Mouse (Mus musculus): Measurements from ENCODE around the gene Atg4c. TPM values are rescaled to one million over a fixed set of nuclear protein-coding genes. Genes with fewer than 3 reads are reported as not detected.

Atg4c gene
- total RNA-seq, 2 experiments from 2014 or later = 25.3 to 29.3 TPM

- intact Hi-C loops (cut with DNase I) = loop anchor here (10.0 kb wide), 1 partner anchor 429 kb away; no protein-coding TSS in a partner anchor
- DNase-seq (ENCODE audit: extremely low spot score in 1 of 2, low spot score in 2 of 2) = peak in 1 of 2 experiments; percentile 39
These were observed 41.6 kb downstream of the Atg4c start for GRCm38 (mm10) chr4:99235203-99235856.

- DNase-seq (ENCODE audit: extremely low spot score in 1 of 2, low spot score in 2 of 2) = no peak
- intact Hi-C loops (cut with DNase I) = loop anchor here (10.0 kb wide), 1 partner anchor 426 kb away; no protein-coding TSS in a partner anchor
These were observed 44.6 kb downstream of the Atg4c start for GRCm38 (mm10) chr4:99238305-99238704.

- DNase-seq (ENCODE audit: extremely low spot score in 1 of 2, low spot score in 2 of 2) = no peak
- intact Hi-C loops (cut with DNase I) = no loop called here
These were observed 47.9 kb downstream of the Atg4c start for GRCm38 (mm10) chr4:99241674-99242073.

GRCm38 (mm10) chr4:99249358-99249757, 55.6 kb downstream of the Atg4c start:
- intact Hi-C loops (cut with DNase I) = no loop called here
- DNase-seq (ENCODE audit: extremely low spot score in 1 of 2, low spot score in 2 of 2) = no peak

GRCm38 (mm10) chr4:99249826-99250225, 56.1 kb downstream of the Atg4c start:
- intact Hi-C loops (cut with DNase I) = no loop called here
- DNase-seq (ENCODE audit: extremely low spot score in 1 of 2, low spot score in 2 of 2) = no peak

GRCm38 (mm10) chr4:99252957-99253356, 59.2 kb downstream of the Atg4c start:
- no peak for DNase-seq (ENCODE audit: extremely low spot score in 1 of 2, low spot score in 2 of 2)
- intact Hi-C loops (cut with DNase I) = no loop called here

- DNase-seq (ENCODE audit: extremely low spot score in 1 of 2, low spot score in 2 of 2) = no peak
- intact Hi-C loops (cut with DNase I) = no loop called here
These were observed 69.5 kb downstream of the Atg4c start for GRCm38 (mm10) chr4:99263191-99263590.

- intact Hi-C loops (cut with DNase I) = no loop called here
- no peak for DNase-seq (ENCODE audit: extremely low spot score in 1 of 2, low spot score in 2 of 2)
These were observed 69.9 kb downstream of the Atg4c start for GRCm38 (mm10) chr4:99263663-99264062.

GRCm38 (mm10) chr4:99266843-99267445, 73.2 kb downstream of the Atg4c start:
- peak in 1 of 2 experiments; percentile 5 for DNase-seq (ENCODE audit: extremely low spot score in 1 of 2, low spot score in 2 of 2)
- intact Hi-C loops (cut with DNase I) = no loop called here

- DNase-seq (ENCODE audit: extremely low spot score in 1 of 2, low spot score in 2 of 2) = no peak
- intact Hi-C loops (cut with DNase I) = no loop called here
These were observed 79.1 kb downstream of the Atg4c start for GRCm38 (mm10) chr4:99272860-99273259.

- intact Hi-C loops (cut with DNase I) = no loop called here
- no peak for DNase-seq (ENCODE audit: extremely low spot score in 1 of 2, low spot score in 2 of 2)
These were observed 79.7 kb downstream of the Atg4c start for GRCm38 (mm10) chr4:99273466-99273865.

- DNase-seq (ENCODE audit: extremely low spot score in 1 of 2, low spot score in 2 of 2) = no peak
- intact Hi-C loops (cut with DNase I) = no loop called here
These were observed 80.2 kb downstream of the Atg4c start for GRCm38 (mm10) chr4:99273979-99274378.

GRCm38 (mm10) chr4:99278876-99279275, 85.1 kb downstream of the Atg4c start:
- intact Hi-C loops (cut with DNase I) = no loop called here

GRCm38 (mm10) chr4:99281711-99282110, 88.0 kb downstream of the Atg4c start:
- intact Hi-C loops (cut with DNase I) = no loop called here
- DNase-seq (ENCODE audit: extremely low spot score in 1 of 2, low spot score in 2 of 2) = no peak

More at GRCm38 (mm10) chr4:99278876-99279275, 85.1 kb downstream of the Atg4c start:
- DNase-seq (ENCODE audit: extremely low spot score in 1 of 2, low spot score in 2 of 2) = no peak

GRCm38 (mm10) chr4:99289286-99289685, 95.6 kb downstream of the Atg4c start:
- intact Hi-C loops (cut with DNase I) = no loop called here
- DNase-seq (ENCODE audit: extremely low spot score in 1 of 2, low spot score in 2 of 2) = no peak

- intact Hi-C loops (cut with DNase I) = no loop called here
- peak; percentile 13 to 34 for DNase-seq (ENCODE audit: extremely low spot score in 1 of 2, low spot score in 2 of 2)
These were observed 104.9 kb downstream of the Atg4c start for GRCm38 (mm10) chr4:99298676-99299075.

GRCm38 (mm10) chr4:99304793-99305192, 111.1 kb downstream of the Atg4c start:
- intact Hi-C loops (cut with DNase I) = no loop called here
- no peak for DNase-seq (ENCODE audit: extremely low spot score in 1 of 2, low spot score in 2 of 2)

Measured in left cerebral cortex, postnatal 10 days (tissue).